Comparison of ENCODE assay signal across 28 mouse cellular contexts in the genomic region with DNA sequence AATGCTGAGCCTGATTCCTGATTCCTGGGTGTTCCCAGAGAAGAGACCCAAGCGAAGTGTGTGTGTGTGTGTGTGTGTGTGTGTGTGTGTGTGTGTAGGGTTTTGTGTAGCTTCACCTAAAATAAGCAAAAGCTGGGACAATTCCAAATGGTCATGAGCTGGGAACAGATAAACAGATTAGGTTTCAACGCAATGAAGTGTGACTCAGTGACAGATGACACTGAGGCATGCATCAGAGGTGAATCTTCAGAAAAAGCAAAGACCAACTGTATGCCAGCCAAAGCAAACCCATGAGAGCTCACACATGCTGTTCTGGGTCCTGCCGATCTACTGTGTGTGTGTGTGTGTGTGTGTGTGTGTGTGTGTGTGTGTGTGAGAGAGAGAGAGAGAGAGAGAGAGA. TPM values are rescaled to one million over a fixed set of nuclear protein-coding genes. Genes with fewer than 3 reads are reported as not detected.
DNase-seq lines count a peak whose midpoint lies in the region; ATAC-seq and TF ChIP-seq lines count a peak whose summit lies in the region.
"Had no signal": no experiment of that assay in that cellular context is flagged by ENCODE, and none has a peak within 500 bp of the region (broad histone marks: within the 10 kb centered on the region; RNA-seq: fewer than 3 reads in every experiment).

No protein-coding gene starts in this region.

- no peak overlapping the region for H3K27ac ChIP-seq in kidney, postnatal 0 days
- no peak overlapping the region for H3K27ac ChIP-seq in kidney, embryonic 15.5 days
- H3K27ac ChIP-seq: embryonic facial prominence, embryonic 10.5 days; embryonic facial prominence, embryonic 13.5 days; forebrain, embryonic 12.5 days; forebrain, embryonic 15.5 days; heart, adult 2 months; heart, embryonic 10.5 days; heart, embryonic 13.5 days; hindbrain, embryonic 12.5 days; hindbrain, embryonic 15.5 days had no signal

- ATAC-seq in kidney, postnatal 0 days (replicated peaks; ENCODE audit: low FRiP score, low read depth), result no peak
- no peak for ATAC-seq in kidney, embryonic 15.5 days (replicated peaks; ENCODE audit: low FRiP score)
- ATAC-seq: forebrain, embryonic 15.5 days; intestine, postnatal 0 days had no signal

- no peak overlapping the region for H3K4me3 ChIP-seq in kidney, postnatal 0 days (replicated peaks; ENCODE audit: low read depth, low read length)
- H3K4me3 ChIP-seq in kidney, embryonic 15.5 days (replicated peaks), result no peak overlapping the region
- H3K4me3 ChIP-seq: embryonic facial prominence, embryonic 10.5 days; embryonic facial prominence, embryonic 13.5 days; erythroblast, embryonic 14.5 days; forebrain, embryonic 12.5 days; forebrain, embryonic 15.5 days; heart, adult 2 months; heart, embryonic 10.5 days; heart, embryonic 13.5 days; hindbrain, embryonic 12.5 days; hindbrain, embryonic 15.5 days had no signal

- no peaks in the 10 kb centered on the region for H3K36me3 ChIP-seq in kidney, postnatal 0 days (ENCODE audit: insufficient read depth, low read length)
- H3K36me3 ChIP-seq in kidney, embryonic 15.5 days, result no peaks in the 10 kb centered on the region
- H3K36me3 ChIP-seq: embryonic facial prominence, embryonic 10.5 days; embryonic facial prominence, embryonic 13.5 days; forebrain, embryonic 12.5 days; forebrain, embryonic 15.5 days; heart, embryonic 10.5 days; heart, embryonic 13.5 days; hindbrain, embryonic 12.5 days; hindbrain, embryonic 15.5 days had no signal

- WGBS in kidney, postnatal 0 days, result 35% methylated on average over 3 of the region's 3 CpGs
- WGBS in kidney, embryonic 15.5 days, result 33% methylated on average over 3 of the region's 3 CpGs

- H3K27me3 ChIP-seq in kidney, postnatal 0 days (ENCODE audit: insufficient read depth, low read length), result no peaks in the 10 kb centered on the region
- 0 out of 2 replicates have a peak, but pooled peaks cover 3% of the 10 kb centered on the region for H3K27me3 ChIP-seq in kidney, embryonic 15.5 days
- H3K27me3 ChIP-seq: embryonic facial prominence, embryonic 13.5 days; forebrain, embryonic 12.5 days; forebrain, embryonic 15.5 days; hindbrain, embryonic 12.5 days; hindbrain, embryonic 15.5 days had no signal

- peak; percentile 30 for DNase-seq in adrenal gland, postnatal 10 days
- DNase-seq in adrenal gland, postnatal 25 days, result no peak
- peak; percentile 29 for DNase-seq in kidney, postnatal 0 days (ENCODE audit: low spot score)
- DNase-seq in NIH3T3 (ENCODE audit: low read depth), result peak; percentile 38
- no peak for DNase-seq in layer of hippocampus, adult 11-12 months (ENCODE audit: low spot score)
- DNase-seq: cerebellum, adult 11 months; cerebellum, adult 2 months; cerebellum, adult 9-11 months; cerebellum, postnatal 25 days; gastrocnemius, postnatal 25 days; heart, adult 2 months; heart, postnatal 14 days; kidney, adult 2 months had no signal

- peaks cover 5% of the 10 kb centered on the region; the same call in 1 of the 2 replicates for H3K4me1 ChIP-seq in kidney, postnatal 0 days (replicated peaks; ENCODE audit: insufficient read depth, low read length)
- H3K4me1 ChIP-seq in kidney, embryonic 15.5 days, result peaks cover 14% of the 10 kb centered on the region
- H3K4me1 ChIP-seq: embryonic facial prominence, embryonic 10.5 days; embryonic facial prominence, embryonic 13.5 days; forebrain, embryonic 12.5 days; forebrain, embryonic 15.5 days; heart, embryonic 10.5 days; hindbrain, embryonic 12.5 days; hindbrain, embryonic 15.5 days had no signal

- no peaks in the 10 kb centered on the region for H3K9me3 ChIP-seq in kidney, postnatal 0 days (replicated peaks; ENCODE audit: low read length)
- no peaks in the 10 kb centered on the region for H3K9me3 ChIP-seq in kidney, embryonic 15.5 days (replicated peaks)
- H3K9me3 ChIP-seq: embryonic facial prominence, embryonic 10.5 days; embryonic facial prominence, embryonic 13.5 days; forebrain, embryonic 12.5 days; forebrain, embryonic 15.5 days; heart, embryonic 10.5 days; heart, embryonic 13.5 days; hindbrain, embryonic 12.5 days; hindbrain, embryonic 15.5 days had no signal

- H3K9ac ChIP-seq in kidney, postnatal 0 days (ENCODE audit: low read depth, low read length), result no peak overlapping the region
- no peak overlapping the region for H3K9ac ChIP-seq in kidney, embryonic 15.5 days
- H3K9ac ChIP-seq: embryonic facial prominence, embryonic 13.5 days; forebrain, embryonic 12.5 days; forebrain, embryonic 15.5 days; heart, embryonic 13.5 days; hindbrain, embryonic 12.5 days; hindbrain, embryonic 15.5 days had no signal

- TF ChIP-seq CTCF in kidney, postnatal 0 days (IDR thresholded peaks at IDR 0.05; ENCODE audit: low read depth), result no peak

- no peak overlapping the region for H3K4me2 ChIP-seq in kidney, postnatal 0 days (ENCODE audit: low read length)
- no peak overlapping the region for H3K4me2 ChIP-seq in kidney, embryonic 15.5 days
- H3K4me2 ChIP-seq: embryonic facial prominence, embryonic 13.5 days; forebrain, embryonic 12.5 days; forebrain, embryonic 15.5 days; heart, embryonic 13.5 days; hindbrain, embryonic 12.5 days; hindbrain, embryonic 15.5 days had no signal

RNA-seq across cellular contexts. Expression of a gene that starts 40.9 kb away (rescaled TPM):
- total RNA-seq in adrenal gland, postnatal 10 days (2021), result 10 to 100 TPM; 12.4 to 20.0 TPM
- 16.8 and 31.8 TPM in 2 replicates for total RNA-seq in adrenal gland, postnatal 25 days (2021)
- 1.3 and 2.0 TPM in 2 replicates for polyA plus RNA-seq in kidney, postnatal 0 days (2015; fragmentation: Nextera tagmentation; extraction: Ambion mirVana)
- 2.2 and 2.3 TPM in 2 replicates for polyA plus RNA-seq in kidney, embryonic 15.5 days (2015; fragmentation: Nextera tagmentation; extraction: Ambion mirVana)
- polyA plus RNA-seq: erythroblast, embryonic 14.5 days had no signal

RNA-seq across cellular contexts. Expression of a gene that starts 50.0 kb away (rescaled TPM):
- not detected for total RNA-seq in adrenal gland, postnatal 10 days (2021)
- total RNA-seq in adrenal gland, postnatal 25 days (2021), result not detected in 2 replicates
- 0.17 TPM in 2 replicates for polyA plus RNA-seq in kidney, postnatal 0 days (2015; fragmentation: Nextera tagmentation; extraction: Ambion mirVana)
- polyA plus RNA-seq in kidney, embryonic 15.5 days (2015; fragmentation: Nextera tagmentation; extraction: Ambion mirVana), result 0.19 and 0.42 TPM in 2 replicates
- total RNA-seq: common myeloid progenitor, adult 5-6 weeks; gastrocnemius, adult 8-10 months; gastrocnemius, postnatal 25 days; heart, adult 2 months; heart, postnatal 14 days; hematopoietic stem cell, adult 5-6 weeks had no signal
- polyA plus RNA-seq: erythroblast, embryonic 14.5 days; gonadal fat pad, adult 2 months; heart, adult 2 months; kidney, adult 2 months had no signal

Comparison
In these comparisons a context has a peak if more than half of its experiments do, and no peak if none do; other contexts are left out.
1. DNase-seq: peak in adrenal gland, postnatal 10 days (single experiment), kidney, postnatal 0 days (single experiment) and NIH3T3 (single experiment); none in adrenal gland, postnatal 25 days (single experiment) and layer of hippocampus, adult 11-12 months (single experiment).